Mouse (Mus musculus): ENCODE measurements around the gene Fbln2. TPM values are rescaled to one million over a fixed set of nuclear protein-coding genes. Genes with fewer than 3 reads are reported as not detected.
A peak's percentile ranks its signal among the peaks of the same experiment; 100 is the strongest.

Fbln2 gene
- total and polyA plus RNA-seq, 3 experiments = 55.8 to 117 (median 56.9) TPM

GRCm38 (mm10) chr6:91207491-91207890 lies 4.8 kb upstream of the Fbln2 start:
- Histone ChIP-seq H3K27me3 (ENCODE audit: control insufficient read depth, insufficient read depth, low read length) (no peaks in the 10 kb centered on the region), H3K4me3 (no peak overlapping the region), H3K9ac (ENCODE audit: low read depth, low read length) (no peak overlapping the region), H3K36me3 (ENCODE audit: control insufficient read depth, insufficient read depth, low read length) (no peaks in the 10 kb centered on the region), H3K27ac (no peak overlapping the region), H3K4me1 (ENCODE audit: control insufficient read depth, insufficient read depth, low read length) (peaks cover 5% of the 10 kb centered on the region), H3K79me2 (replicated peaks; ENCODE audit: control insufficient read depth, insufficient read depth, low read length) (no peaks in the 10 kb centered on the region)
- no peak for TF ChIP-seq EP300 (IDR thresholded peaks at IDR 0.05; ENCODE audit: insufficient read depth, low read depth, low read length)
- no peak for TF ChIP-seq CTCF (IDR thresholded peaks at IDR 0.05)
- TF ChIP-seq POLR2A (IDR thresholded peaks at IDR 0.05; ENCODE audit: insufficient read depth, low read depth, low read length) = no peak
- 62% methylated on average over 3 of the region's 3 CpGs for WGBS
- DNase-seq = peak in 1 of 2 experiments; percentile 29
- intact Hi-C loops (cut with DNase I) = no loop called here

DNA sequence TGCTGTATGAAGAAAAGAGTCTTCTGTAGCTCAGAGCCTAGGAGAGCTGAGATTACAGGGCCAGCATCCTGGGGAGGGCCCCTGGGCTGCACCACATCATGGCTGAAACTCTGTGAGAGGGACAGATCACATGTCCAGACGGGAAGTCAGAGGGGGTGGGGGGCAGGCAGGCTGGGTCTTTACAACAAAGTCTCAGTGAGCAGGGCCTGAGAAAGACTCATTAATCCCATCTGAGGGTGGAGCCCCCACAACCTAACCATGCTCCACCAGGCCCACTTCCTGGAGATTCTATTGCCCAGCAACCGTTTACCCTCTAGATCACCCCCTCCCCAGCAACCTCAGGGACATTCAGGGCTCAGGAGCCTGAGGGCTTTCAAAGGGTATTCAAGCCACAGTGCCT lies 2.5 kb upstream of the Fbln2 start:
- no peak for TF ChIP-seq EP300 (IDR thresholded peaks at IDR 0.05; ENCODE audit: insufficient read depth, low read depth, low read length)
- TF ChIP-seq POLR2A (IDR thresholded peaks at IDR 0.05; ENCODE audit: insufficient read depth, low read depth, low read length) = no peak
- TF ChIP-seq CTCF (IDR thresholded peaks at IDR 0.05) = no peak
- no peaks in the 10 kb centered on the region; the same call in 1 of the 2 replicates for H3K27me3 ChIP-seq (ENCODE audit: control insufficient read depth, insufficient read depth, low read length)
- peaks cover 9% of the 10 kb centered on the region for H3K4me1 ChIP-seq (ENCODE audit: control insufficient read depth, insufficient read depth, low read length)
- H3K36me3 ChIP-seq (ENCODE audit: control insufficient read depth, insufficient read depth, low read length) = no peaks in the 10 kb centered on the region
- H3K27ac ChIP-seq = no peak overlapping the region
- no peak overlapping the region for H3K4me3 ChIP-seq
- H3K9ac ChIP-seq (ENCODE audit: low read depth, low read length) = no peak overlapping the region
- no peak for DNase-seq
- intact Hi-C loops (cut with DNase I) = no loop called here
- 48% methylated on average over 2 of the region's 2 CpGs for WGBS
- H3K79me2 ChIP-seq (replicated peaks; ENCODE audit: control insufficient read depth, insufficient read depth, low read length) = no peaks in the 10 kb centered on the region

DNA sequence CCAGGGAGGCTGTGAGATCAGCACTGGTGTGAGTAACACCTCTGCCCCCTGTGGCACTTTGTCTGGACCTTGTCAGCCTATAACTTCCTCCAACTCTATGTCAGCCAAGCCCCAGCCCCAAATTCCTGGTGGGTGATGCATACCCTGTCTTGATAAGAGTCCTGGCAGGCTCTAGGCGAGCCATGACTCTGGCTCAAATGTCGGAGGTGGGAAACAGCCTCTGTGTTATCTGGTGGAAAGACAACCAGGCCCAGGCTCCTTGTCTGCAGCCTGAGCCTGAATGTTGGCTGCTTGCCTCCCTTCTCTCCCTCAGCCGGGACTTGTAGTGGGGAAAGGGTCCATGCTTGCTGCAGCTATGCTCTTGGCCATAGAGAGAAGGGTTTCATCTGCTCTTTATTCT lies 1.4 kb upstream of the Fbln2 start:
- H3K9ac ChIP-seq (ENCODE audit: low read depth, low read length) = no peak overlapping the region
- peaks cover 9% of the 10 kb centered on the region for H3K4me1 ChIP-seq (ENCODE audit: control insufficient read depth, insufficient read depth, low read length)
- intact Hi-C loops (cut with DNase I) = no loop called here
- H3K36me3 ChIP-seq (ENCODE audit: control insufficient read depth, insufficient read depth, low read length) = no peaks in the 10 kb centered on the region
- TF ChIP-seq EP300 (IDR thresholded peaks at IDR 0.05; ENCODE audit: insufficient read depth, low read depth, low read length) = no peak
- TF ChIP-seq POLR2A (IDR thresholded peaks at IDR 0.05; ENCODE audit: insufficient read depth, low read depth, low read length) = no peak
- no peak for TF ChIP-seq CTCF (IDR thresholded peaks at IDR 0.05)
- peak in 1 of 2 experiments; percentile 41 for DNase-seq
- H3K27ac ChIP-seq = no peak overlapping the region
- no peaks in the 10 kb centered on the region for H3K79me2 ChIP-seq (replicated peaks; ENCODE audit: control insufficient read depth, insufficient read depth, low read length)
- H3K4me3 ChIP-seq = no peak overlapping the region
- no peaks in the 10 kb centered on the region; the same call in 1 of the 2 replicates for H3K27me3 ChIP-seq (ENCODE audit: control insufficient read depth, insufficient read depth, low read length)
- WGBS = 41% methylated on average over 3 of the region's 3 CpGs

GRCm38 (mm10) chr6:91212571-91212970 lies 316 bp downstream of the Fbln2 start:
- peak; percentile 87 to 88 for DNase-seq
- 6% methylated on average over 29 of the region's 29 CpGs for WGBS
- TF ChIP-seq CTCF (IDR thresholded peaks at IDR 0.05) = no peak
- peak; percentile 69 for TF ChIP-seq POLR2A (IDR thresholded peaks at IDR 0.05; ENCODE audit: insufficient read depth, low read depth, low read length)
- Histone ChIP-seq H3K4me1 (ENCODE audit: control insufficient read depth, insufficient read depth, low read length) (peaks cover 19% of the 10 kb centered on the region), H3K9ac (ENCODE audit: low read depth, low read length) (peak overlapping the region; percentile 64), H3K36me3 (ENCODE audit: control insufficient read depth, insufficient read depth, low read length) (no peaks in the 10 kb centered on the region; the same call in 1 of the 2 replicates), H3K4me3 (peak overlapping the region; percentile 57), H3K79me2 (replicated peaks; ENCODE audit: control insufficient read depth, insufficient read depth, low read length) (no peaks in the 10 kb centered on the region), H3K27me3 (ENCODE audit: control insufficient read depth, insufficient read depth, low read length) (no peaks in the 10 kb centered on the region; the same call in 1 of the 2 replicates), H3K27ac (peak overlapping the region; percentile 63)
- intact Hi-C loops (cut with DNase I) = loop anchor here (2.0 kb wide), 1 partner anchor 28 kb away; no protein-coding TSS in a partner anchor

DNA sequence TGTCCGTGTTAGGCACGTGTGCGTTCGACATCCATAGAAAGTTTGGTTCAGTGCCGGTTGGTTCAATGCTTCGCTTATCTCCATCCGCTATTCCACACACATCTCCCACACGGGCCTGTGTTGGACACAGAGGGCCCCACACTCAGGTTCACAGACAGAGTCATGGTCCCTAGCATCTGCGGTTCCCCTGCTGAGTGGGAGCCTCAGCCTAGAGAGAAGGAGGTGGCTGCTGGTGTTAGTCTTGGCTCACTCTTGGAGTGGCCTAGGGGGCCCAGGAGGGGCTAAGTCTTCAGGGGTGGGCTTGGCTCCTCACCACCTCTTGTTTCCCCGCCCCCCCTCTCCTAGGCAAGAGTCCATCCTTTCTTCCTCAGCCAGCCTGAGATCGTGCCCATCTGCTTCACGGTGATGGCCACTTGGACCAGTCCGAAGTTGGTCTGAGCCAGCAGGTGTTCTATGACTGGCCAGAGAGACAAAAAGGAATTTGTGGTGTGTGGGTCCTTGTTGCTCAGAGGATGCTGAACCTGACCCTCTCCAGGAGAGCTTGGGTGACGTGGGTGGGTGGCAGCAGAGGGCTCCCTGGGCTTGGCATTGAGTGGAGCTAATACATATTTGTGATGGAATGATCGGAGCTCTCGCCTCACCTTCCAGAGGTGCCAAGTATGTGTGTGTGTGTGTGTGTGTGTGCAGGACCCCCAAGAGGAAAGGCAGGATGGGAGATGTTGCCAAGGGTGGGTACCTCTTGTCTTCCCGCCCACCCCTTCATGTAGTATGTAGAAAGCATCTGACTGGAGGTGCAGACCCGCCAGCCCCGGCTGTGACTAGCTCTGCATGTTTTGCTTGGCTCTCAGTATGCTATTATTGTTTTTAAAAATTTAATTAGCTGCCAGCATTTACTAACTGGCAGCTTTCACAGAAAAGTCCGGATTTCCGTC lies 1.3 kb downstream of the Fbln2 start:
- Histone ChIP-seq H3K27ac (peak overlapping the region; percentile 63), H3K9ac (ENCODE audit: low read depth, low read length) (peak overlapping the region; percentile 64), H3K79me2 (replicated peaks; ENCODE audit: control insufficient read depth, insufficient read depth, low read length) (no peaks in the 10 kb centered on the region), H3K4me1 (ENCODE audit: control insufficient read depth, insufficient read depth, low read length) (peaks cover 22% of the 10 kb centered on the region), H3K4me3 (peak overlapping the region; percentile 57), H3K27me3 (ENCODE audit: control insufficient read depth, insufficient read depth, low read length) (no peaks in the 10 kb centered on the region; the same call in 1 of the 2 replicates), H3K36me3 (ENCODE audit: control insufficient read depth, insufficient read depth, low read length) (no peaks in the 10 kb centered on the region; the same call in 1 of the 2 replicates)
- DNase-seq = peak in 1 of 2 experiments; percentile 29
- 34% methylated on average over 21 of the region's 21 CpGs for WGBS
- intact Hi-C loops (cut with DNase I) = loop anchor here (2.0 kb wide), 1 partner anchor 29 kb away; no protein-coding TSS in a partner anchor
- TF ChIP-seq EP300 (IDR thresholded peaks at IDR 0.05; ENCODE audit: insufficient read depth, low read depth, low read length) (no peak), CTCF (IDR thresholded peaks at IDR 0.05) (no peak), POLR2A (IDR thresholded peaks at IDR 0.05; ENCODE audit: insufficient read depth, low read depth, low read length) (no peak)

DNA sequence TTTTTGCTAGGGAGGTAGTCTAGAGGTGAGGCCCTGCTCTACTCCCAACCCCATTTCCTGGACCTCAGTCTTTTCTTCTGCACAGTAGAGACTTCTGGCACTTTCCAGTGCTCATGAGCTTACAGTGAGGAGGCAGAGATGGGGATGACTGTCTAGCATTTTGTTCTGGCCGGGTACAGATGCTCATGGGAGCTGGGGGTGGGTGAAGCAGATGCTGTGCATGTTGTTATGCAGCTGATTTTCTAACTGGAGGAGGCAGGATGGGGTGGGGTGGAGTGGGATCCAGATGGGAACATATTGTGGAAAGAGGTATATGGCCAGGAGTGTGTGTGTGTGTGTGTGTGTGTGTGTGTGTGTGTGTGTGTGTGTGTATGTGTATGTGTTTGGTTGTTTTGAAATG lies 3.2 kb downstream of the Fbln2 start:
- H3K4me1 ChIP-seq (ENCODE audit: control insufficient read depth, insufficient read depth, low read length) = peaks cover 26% of the 10 kb centered on the region
- intact Hi-C loops (cut with DNase I) = no loop called here

More for the DNA sequence above, 3.2 kb downstream of the Fbln2 start:
- TF ChIP-seq CTCF (IDR thresholded peaks at IDR 0.05) = no peak
- TF ChIP-seq POLR2A (IDR thresholded peaks at IDR 0.05; ENCODE audit: insufficient read depth, low read depth, low read length) = no peak
- no peak for TF ChIP-seq EP300 (IDR thresholded peaks at IDR 0.05; ENCODE audit: insufficient read depth, low read depth, low read length)
- no peak overlapping the region for H3K9ac ChIP-seq (ENCODE audit: low read depth, low read length)
- no peaks in the 10 kb centered on the region; the same call in 1 of the 2 replicates for H3K27me3 ChIP-seq (ENCODE audit: control insufficient read depth, insufficient read depth, low read length)
- no peaks in the 10 kb centered on the region; the same call in 1 of the 2 replicates for H3K36me3 ChIP-seq (ENCODE audit: control insufficient read depth, insufficient read depth, low read length)
- H3K79me2 ChIP-seq (replicated peaks; ENCODE audit: control insufficient read depth, insufficient read depth, low read length) = no peaks in the 10 kb centered on the region
- H3K27ac ChIP-seq = no peak overlapping the region
- no peak overlapping the region for H3K4me3 ChIP-seq
- WGBS = 68% methylated on average over 1 of the region's 1 CpGs
- DNase-seq = no peak

Measured in heart, adult 2 months (tissue).